Mouse (Mus musculus) kidney, postnatal 4 days (tissue): ENCODE measurements around the gene Trpc4ap.
"Not testable (repeated sequence)": the region's sequence is repeated elsewhere in the genome, so short reads cannot be mapped to it uniquely, and the experiment has no call there.

Experiments used
- DNase-seq, 2 experiments: peaks; one replicate each; pipeline ENCODE4 v3.0.0; 2021; ENCODE audit warnings: mixed read lengths in 2 of 2

Gene Trpc4ap

DNA sequence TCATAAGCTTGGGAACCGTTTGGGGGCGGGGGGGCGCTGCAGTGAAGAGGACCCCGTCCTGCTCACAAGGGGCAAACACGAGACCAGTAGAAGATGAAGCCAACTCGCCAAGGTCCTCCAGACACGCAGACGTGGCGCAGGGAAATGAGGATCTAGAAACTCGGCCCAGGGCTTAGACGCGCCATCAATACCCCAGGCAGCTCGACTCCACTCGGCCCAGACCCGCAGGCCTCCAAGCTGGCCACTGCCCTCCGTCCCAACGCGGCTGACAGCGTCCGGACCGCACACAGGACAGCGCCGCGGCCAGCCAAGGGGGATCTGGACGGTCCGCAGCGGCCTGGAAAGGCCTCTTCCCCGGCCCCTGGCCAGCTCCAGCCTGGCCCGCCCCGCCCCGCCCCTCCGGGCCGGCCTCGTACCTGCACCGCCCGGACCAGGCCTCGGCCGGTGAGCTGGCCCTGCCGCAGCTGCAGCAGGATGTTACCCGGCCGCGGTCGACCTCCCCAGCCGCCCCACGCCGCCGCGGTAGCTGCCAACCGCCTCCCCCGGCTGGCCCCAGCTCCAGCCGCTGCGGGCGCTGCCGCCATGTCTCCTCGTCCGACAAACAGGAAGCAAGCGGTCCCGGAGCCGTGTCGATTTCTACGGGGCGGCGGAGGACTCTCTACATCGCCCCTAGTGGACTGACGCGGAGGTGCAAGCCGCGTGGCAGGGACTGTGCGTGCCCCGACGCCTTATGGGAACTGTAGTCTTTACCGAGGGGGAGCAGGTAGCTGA is at the start of gene Trpc4ap:
Gene Trpc4ap, minus strand, starts transcription at position 662 of the 771 bp plus-strand sequence.
- DNase-seq = peak; percentile 98 to 99

DNA sequence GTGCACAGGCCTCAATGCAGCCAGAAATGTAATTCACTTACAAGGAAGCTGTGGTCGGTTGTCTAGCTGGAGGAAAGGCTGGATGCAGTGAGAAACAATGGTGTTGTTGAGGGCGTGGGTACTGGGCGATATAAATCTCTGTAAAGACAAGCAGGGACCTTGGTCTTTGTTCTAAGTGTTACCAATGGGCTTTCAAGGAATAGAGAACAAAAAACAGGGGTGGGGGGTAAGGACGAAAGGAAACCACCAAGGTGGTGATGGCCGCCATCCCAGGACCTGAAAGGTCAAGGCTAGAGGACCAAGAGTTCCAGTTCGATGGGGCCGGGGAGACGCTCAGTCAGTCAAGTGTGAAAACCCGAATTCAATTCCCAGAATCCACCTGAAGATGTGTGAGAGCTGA is 45.6 kb upstream of the Trpc4ap start:
- peak in 1 of 2 experiments; percentile 8 for DNase-seq

DNA sequence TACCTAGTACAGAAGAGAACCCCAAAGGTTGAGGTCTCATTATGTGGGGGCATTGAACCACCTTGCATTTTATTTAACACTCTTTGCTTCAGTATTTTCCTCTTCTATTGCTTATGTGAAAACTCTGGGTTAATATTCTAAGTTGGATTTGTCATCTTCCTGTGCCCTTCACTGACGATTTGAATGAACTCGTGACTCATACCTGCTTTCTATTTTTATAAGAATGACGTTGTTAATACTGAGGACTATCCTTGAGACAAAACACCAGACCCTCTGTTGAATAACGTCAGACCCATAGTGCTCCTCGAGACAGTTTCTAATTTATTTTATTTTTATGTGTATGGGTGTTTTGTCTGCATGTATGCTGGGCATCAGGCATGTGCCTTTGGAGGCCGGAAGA is 44.8 kb upstream of the Trpc4ap start:
- DNase-seq = no peak

DNA sequence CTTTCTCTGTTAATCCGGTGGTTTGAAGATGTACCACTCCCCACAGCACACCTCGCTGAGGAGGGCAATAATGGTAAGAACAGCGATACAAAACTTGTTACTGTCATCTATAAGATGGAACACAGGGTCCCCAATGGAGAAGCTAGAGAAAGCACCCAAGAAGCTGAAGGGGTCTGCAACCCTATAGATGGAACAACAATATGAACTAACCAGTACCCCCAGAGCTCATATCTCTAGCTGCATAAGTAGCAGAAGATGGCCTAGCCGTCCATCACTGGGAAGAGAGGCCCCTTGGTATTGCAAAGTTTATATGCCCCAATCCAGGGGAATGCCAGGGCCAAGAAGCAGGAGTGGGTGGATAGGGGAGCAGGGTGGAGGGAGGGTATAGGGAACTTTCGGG is 43.6 kb upstream of the Trpc4ap start, which contains the start of gene Gm17581:
Gene Gm17581, minus strand, starts transcription at position 101 of the 400 bp plus-strand sequence.
- not testable (repeated sequence) for DNase-seq

DNA sequence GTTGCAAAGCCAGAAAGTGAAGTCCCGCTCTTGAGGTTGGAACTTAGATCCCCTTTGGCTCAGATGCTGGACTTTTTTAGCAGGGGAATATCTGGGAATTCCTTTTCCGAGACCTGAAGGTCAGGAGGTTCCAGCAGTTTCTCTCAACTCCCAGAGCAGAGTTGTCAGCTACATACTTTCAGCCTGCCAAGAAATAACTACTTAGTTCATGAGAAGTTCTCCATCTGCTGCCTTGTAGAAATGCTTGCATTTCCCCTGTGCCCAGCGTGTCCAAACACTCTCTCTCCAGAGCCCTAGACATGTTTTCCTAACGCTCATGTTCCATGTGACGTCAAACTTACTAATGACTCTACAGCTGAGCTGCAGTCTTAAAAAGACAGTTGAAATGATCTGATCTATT is 42.9 kb upstream of the Trpc4ap start:
- peak in 1 of 2 experiments; percentile 18 for DNase-seq

DNA sequence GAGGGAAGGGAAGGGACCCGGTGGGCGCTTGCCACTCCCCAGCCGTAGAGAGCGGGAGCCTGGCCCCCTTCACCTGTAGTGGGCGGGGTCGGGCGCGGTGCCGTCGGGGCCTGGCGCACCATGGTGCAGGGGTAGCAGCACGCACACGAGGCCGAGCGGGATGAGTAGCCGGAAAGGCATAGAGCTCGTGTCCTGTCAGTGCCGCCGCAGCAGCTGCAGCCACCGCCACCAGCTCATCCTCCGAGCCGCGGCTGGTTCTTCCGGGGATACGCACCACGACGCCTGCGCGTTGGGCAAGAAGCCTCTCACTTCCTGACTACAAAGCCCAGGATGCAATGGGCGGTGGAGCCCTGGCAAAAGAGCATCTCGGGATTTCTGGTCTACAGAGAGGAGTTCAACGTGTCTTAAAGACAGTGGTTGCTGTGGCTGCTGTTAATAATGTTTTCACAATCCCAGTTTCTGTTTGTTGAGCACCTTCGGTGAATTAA is 37.0 kb upstream of the Trpc4ap start, which contains the start of gene Edem2:
Gene Edem2, minus strand, starts transcription at position 318 of the 488 bp plus-strand sequence.
- peak; percentile 93 to 94 for DNase-seq

DNA sequence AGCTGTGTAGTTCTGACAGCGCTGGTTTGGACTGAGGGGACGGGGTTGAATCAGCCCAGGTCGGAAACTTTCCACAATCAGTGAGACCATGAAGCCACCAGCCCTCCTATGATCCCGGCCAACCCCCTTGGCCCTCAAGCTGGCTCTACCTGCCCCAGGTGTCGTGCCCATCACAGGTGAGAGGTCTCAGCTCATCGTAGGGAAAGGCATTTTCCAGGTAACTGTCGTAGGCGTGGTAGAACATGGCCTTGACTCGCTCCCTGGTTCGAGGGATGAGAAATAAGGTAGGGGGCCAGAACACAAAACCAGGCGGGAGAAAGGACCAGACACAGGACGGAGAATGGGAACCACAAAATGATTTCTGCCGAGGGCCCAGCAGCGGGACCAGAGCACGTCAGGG is 36.6 kb upstream of the Trpc4ap start:
- DNase-seq = peak in 1 of 2 experiments; percentile 8

DNA sequence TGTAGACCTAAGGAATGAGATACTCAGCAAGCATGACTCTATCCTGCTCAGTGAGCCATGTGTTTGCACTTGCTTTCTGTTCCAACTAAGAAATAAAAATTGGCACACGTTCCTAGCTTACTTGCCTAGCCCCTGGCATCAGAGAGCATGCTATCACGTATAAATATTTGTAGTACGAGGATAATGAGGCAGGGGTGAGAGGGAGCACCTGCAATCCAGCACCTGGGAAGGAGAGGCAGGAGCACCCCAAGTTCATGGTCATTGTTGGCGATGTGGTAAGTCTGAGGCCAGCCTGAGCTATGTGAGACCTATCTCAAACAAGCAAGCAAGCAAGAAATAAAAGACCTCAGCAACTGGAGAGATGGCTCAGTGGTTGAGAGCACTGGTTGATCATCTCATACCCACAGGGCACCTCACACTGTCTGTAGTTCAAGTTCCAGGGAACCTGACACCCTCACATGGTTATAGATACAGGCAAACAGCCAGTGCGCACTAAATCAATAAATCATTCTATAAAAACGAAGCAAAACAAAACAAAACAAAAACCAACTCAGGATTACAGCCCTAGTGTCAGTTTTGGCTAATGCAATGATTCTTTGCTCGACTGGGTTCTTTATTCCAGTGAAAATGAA is 35.7 kb upstream of the Trpc4ap start:
- no peak for DNase-seq

DNA sequence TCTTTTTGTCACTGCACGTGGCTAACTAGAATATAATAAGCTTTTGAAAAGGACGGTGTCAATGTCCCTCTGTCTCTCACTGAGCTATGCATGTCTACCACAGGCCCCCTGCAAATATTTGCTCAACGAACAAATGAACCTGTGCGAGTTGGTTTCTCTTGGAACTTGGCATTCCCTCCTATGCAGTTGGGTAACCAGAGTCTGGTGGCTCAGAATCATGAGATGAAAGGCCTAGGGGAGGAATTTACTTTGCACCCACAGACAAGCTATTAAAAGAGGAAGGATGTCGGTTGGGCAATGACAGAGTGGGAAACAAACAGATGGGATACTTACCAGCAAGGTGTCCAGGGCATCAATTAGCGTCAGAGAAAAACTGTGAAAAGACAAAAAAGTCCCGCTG is 34.1 kb upstream of the Trpc4ap start:
- DNase-seq = no peak

DNA sequence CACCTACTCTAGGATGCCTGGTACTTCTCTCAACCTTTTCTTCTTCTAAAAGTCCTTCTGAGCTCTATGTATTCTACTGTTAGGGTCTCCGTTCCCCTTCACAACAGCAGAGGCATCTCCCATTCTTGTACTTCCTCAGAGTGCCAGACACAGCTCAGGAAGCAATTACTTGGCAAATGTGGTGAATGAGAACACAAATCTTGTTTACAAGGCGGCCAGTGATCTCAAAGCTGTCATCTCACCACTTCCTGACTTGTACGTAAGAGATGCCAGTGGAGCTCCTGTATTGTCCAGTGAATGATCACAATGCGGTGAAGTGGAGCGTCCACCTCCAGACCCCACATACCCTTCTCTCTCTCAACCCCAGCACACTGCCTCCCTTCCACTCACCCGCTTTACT is 32.3 kb upstream of the Trpc4ap start:
- no peak for DNase-seq

DNA sequence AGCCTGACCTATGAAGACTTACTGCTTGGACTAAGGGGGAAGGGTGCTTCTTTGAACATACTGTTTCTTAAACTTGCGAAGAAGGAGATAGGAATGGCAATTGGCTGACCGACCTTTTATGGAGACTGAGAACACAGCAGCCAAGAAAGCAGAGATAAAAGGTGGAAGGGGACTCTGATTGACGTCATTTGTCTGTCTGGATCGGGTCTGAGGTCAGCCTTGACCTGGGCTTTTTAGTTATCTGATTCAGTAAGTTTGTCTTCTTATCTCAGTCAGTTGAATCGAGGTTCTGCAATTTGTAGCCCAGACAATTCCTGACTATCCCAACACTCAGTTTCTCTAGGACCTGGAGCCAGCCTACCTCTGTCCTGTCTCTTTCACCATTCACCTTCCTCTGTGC is 31.9 kb upstream of the Trpc4ap start:
- DNase-seq = no peak

DNA sequence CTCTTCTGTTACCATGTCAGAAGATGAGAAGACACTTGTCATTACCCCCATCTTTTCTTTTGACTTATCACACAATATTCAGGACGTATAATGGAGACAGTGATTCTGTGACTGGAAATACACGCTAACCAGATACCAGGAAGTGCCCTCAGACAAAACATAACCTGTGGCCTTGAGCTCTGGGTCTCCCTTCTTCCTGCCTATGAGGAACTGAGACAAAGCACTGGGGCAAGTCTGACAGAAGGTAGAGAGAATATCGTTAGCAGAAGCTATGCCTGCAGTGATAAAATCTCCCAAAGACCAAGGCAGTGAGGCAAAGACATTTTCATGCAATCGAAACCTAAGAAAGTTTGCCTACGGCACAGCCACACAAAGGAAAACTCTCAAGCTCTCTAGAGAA is 28.4 kb upstream of the Trpc4ap start:
- DNase-seq = no peak

DNA sequence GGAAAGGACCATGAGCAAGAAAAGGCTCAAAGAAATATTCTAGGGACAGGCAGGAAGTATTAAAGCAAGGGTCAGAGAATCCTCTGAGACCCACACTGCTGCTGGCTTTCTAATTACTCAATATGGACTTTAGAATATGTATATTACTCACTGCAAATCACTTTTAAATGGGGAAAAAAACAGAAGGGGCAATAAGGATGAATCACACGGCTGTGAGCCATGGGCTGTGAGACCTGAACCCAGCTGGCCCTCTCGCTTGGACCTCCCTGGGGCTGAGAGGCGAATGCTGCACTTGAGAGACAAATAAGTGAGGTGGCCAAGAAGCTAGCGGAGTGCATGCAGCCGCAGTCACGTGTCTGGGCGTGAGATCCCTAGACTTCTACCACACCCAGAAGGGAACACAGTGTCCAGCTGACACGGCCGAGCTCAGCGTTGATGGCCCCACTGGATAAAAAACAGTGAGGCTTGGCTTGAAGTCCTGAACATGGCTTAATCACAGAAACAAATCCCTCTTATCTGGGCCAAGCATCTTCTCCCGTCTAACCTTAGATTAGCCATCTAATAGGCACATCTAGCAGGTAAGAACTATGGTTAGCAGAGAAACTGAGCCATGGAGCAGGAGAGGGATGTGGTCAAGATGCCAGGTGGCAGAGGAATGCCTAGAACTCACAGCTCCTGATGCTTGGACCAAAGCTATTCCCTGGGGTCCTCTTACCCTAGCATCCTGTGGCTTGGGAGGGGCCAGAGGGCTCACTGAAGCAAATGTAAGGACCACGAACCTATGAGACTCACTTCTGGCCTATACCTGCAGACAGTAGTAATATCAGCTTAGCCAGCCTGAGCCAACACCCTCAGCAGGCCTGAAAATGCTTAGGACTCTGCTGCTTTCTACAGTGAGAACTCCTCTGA is 25.2 kb upstream of the Trpc4ap start:
- DNase-seq = no peak

DNA sequence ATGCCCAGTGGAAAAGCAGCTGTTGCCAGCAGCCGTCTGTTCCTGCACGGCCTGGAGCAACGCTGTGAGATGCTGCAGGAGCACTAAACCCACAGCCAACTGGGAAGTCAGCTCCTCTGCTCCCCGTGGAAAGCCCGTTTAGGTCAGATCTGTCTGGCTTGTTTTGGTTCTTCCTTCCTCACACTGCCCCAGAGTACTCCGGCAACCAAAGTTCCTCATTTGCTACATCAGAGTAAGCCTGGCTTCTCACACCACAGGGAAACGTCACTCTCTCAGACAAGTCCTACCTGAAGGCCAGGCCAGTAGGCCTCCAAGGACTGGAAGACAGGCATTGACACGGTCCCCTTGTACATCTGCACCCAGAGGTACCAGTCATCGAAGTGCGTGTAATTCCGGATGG is 18.4 kb upstream of the Trpc4ap start:
- no peak for DNase-seq

DNA sequence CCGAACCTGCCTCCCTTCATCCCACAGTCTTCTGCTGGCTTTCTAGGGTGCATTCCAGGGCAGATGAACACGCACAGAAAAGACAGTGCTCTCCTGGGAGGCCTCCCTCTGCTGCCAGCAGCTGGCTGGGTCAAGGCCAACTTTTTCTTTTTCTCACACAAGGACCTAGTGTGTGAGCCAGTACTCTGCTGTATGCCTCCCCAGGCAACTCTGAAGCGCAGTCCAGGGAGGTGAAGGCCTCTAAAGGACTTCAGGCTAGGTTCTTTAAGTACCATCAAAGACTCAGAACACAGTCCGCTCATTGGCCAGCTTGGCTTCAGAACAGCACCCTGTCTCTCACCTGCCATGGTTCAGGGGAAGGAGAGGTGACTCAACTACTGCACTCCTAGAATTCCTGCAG is 15.1 kb upstream of the Trpc4ap start:
- DNase-seq = no peak

DNA sequence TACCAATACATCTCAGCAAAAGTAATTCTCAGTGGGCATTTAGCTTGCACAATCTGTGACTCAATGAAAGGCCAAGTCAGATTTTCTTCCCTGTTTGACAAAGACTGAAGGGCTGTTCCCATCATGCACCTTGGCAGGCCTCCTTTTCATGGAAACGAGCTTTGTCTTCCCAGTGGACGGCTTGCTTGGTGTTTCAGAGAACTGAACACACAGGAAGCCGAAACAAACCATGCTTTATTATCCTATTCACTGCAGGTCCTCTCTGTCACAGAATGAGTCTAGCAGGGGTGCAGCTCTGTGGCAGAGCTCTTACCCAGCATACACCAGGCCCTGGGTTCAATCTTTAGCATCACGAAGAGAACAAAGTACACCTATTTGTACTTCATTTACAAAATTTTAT is 11.4 kb upstream of the Trpc4ap start:
- DNase-seq = no peak

DNA sequence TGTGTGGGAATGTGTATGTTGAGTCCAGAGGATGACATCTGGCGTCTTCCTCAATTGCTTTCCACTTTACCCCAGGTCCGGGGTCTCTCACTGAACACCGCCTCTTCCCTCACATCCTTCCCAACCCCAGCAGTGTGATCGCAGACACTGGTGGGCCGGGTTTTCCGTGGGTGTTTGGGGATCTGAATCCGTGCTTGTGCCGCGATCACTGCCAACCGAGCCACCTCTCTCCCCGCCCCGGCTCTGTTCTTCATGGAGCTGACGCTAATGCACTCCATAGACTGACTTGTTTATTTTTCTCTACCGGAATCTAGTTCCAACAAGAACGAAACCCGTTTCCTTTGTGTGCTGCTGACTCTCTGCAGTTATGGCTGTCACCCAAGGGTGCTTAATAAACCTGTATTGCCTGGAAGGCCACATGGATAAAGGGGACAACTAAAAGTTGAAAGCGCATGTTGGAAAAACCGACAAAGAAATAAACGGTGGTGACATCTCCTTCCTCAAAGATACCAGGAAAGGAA is 9.3 kb upstream of the Trpc4ap start:
- no peak for DNase-seq

DNA sequence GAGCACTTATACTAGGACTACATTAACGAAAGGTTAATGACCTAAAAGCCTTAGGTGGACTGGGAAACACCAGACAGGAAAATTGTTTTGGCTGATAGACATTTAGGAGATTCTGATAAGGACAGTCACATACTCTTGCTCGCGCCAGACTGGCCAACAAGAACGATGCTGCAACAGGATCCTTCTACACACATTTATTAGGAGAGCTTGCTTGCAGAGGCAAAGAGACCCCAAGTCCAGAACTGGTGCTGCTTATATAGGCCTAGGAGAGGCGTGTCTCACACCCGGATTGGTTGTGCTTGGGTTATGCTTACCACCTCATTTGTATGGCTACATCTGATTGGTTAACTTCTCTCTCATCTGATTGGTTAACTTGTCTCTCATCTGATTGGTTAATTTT is 6.3 kb upstream of the Trpc4ap start:
- DNase-seq = not testable (repeated sequence)

DNA sequence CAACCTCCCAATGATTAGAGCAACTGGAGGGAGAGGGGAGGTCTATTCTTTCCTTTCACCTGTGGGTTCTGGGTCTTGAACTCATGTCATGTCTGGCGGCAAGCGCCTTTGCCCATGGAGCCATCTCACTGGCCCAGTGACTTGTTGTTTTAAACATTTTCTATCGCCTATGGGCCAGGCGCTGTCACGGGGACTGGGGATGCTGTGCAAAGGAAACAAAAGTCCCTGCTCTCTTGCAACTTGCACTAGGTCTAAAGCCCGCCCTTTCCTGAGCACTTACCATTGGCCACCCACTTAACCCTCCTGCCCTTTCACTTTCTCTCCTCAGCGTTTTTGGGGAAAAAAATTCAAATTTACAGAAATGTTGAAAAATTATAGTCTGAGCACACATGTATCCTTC is 4.7 kb upstream of the Trpc4ap start:
- DNase-seq = no peak

DNA sequence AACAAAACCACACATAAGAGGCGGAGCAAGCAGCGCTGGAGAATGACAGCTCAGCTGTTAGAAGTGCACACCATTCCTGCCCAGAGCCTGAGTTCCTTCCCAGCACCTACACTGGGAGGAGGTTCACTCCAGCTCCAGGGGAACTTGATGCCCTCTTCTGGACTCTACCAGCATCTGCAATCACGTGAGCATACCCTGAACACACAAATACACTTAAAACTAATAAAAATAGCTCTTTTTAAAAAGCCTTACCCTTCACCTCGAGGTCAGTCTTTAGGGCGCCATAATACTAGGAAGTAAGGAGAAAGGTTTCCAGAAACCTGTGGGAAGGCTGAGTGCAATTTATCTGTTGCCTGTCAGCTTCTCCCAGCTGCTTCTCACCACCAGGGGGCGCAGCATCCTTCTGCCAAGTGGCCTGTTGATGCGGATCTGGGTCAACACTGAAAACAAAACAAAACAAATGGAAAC is 3.9 kb upstream of the Trpc4ap start:
- DNase-seq = peak; percentile 95 to 97

DNA sequence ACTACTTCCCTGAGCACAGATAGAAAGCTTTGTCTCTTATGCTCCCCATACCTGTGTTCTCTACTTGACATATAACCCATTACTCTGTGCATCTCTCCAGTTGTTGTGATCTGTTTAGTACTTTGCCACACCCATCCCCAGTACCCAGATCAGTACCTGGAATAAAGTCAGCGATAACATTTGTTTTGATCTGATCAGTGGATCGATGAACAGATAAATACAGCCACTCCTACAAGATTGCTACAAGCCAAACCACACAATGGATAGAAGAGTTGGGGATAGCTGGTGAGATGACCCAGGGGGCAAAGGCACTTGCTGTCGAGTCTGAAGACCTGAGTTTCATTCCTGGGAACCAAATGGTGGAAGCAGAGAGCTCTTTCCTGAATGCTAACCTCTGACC is 3.1 kb upstream of the Trpc4ap start:
- DNase-seq = no peak

DNA sequence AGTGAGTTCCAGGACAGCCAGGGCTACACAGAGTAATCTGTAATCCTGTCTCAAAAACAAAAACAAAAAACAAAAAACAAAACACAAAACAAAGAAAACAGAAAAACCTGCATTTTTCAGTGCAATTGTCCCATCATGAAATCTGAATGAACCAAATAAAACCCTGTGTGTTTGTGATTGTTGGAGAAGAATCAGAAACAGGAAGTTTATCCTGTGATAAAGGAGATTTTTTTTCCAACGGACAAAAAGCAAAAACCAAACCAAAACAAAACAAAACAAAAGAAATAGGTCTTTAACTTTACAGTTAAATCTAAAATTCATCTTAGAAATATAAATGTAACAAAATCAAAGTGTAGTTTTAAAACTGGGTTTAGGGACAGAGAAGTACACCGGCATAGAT is 2.4 kb upstream of the Trpc4ap start:
- no peak for DNase-seq

DNA sequence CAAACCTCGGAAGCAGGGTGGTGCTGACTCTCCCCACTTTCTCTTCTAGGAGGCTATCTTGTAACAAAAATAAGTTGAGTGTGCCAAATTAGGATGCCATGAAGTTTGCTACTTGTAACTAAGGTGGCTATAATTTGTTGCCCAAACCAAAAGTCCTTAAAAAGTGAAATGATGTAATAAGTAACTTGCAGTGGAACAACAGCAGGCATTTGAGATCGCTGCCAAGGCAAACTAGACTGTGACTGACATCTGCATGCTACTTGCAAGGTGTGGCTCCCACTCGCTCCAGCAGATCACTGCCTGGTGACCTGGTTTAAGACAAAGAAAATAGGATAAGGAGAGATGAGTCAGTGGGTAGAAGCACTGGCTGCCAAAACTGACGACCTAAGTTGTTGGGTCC is 952 bp upstream of the Trpc4ap start:
- no peak for DNase-seq
